9 mouse cellular contexts compared by ENCODE assay signal in genomic region chr3:131245766-131246578, GRCm38 (mm10). TPM values are rescaled to one million over a fixed set of nuclear protein-coding genes. Genes with fewer than 3 reads are reported as not detected.
DNase-seq lines count a peak whose midpoint lies in the region; ATAC-seq and TF ChIP-seq lines count a peak whose summit lies in the region.
"Had no signal": no experiment of that assay in that cellular context is flagged by ENCODE, and none has a peak within 500 bp of the region (broad histone marks: within the 10 kb centered on the region; RNA-seq: fewer than 3 reads in every experiment).

No protein-coding gene starts in this region.

- ATAC-seq in G1E (ENCODE audit: extremely low read depth, insufficient number of reproducible peaks, low FRiP score, poor library complexity, severe bottlenecking), result peak; percentile 52
- ATAC-seq in forebrain, embryonic 13.5 days, result peak; percentile 72
- ATAC-seq in lung, embryonic 14.5 days (ENCODE audit: insufficient read depth), result peak; percentile 67

- peaks cover 14% of the 10 kb centered on the region for H3K4me1 ChIP-seq in G1E (ENCODE audit: insufficient read depth, low read depth, low read length)
- H3K4me1 ChIP-seq in forebrain, embryonic 13.5 days, result no peaks in the 10 kb centered on the region
- no peaks in the 10 kb centered on the region for H3K4me1 ChIP-seq in lung, embryonic 14.5 days (ENCODE audit: insufficient read depth)

- 59% methylated on average over 11 of the region's 11 CpGs for WGBS in forebrain, embryonic 13.5 days
- 54% methylated on average over 11 of the region's 11 CpGs for WGBS in lung, embryonic 14.5 days

- intact Hi-C loops in heart, postnatal 36 days (cut with DNase I), result loop anchor here (5.0 kb wide), 1 partner anchor 41 kb away; no protein-coding TSS in a partner anchor

- DNase-seq in G1E (ENCODE audit: low spot score), result peak; percentile 12
- peak; percentile 4 for DNase-seq in c-Kit-negative CD71-positive TER-119-positive erythroid progenitor cells, embryonic 14.5 days (ENCODE audit: low read depth, low spot score)
- DNase-seq in heart, postnatal 36 days, result peak; percentile 62 to 66
- DNase-seq in layer of hippocampus, adult 18-20 months (ENCODE audit: low spot score in 2 of 2), result peak; percentile 36 to 79
- DNase-seq in lung, embryonic 14.5 days, result peak; percentile 94
- peak; percentile 12 for DNase-seq in ovary, postnatal 10 days (ENCODE audit: low spot score)
- DNase-seq in thymus, postnatal 4 days, result peak; percentile 75

- TF ChIP-seq CTCF in G1E (IDR thresholded peaks at IDR 0.05; ENCODE audit: low read depth, low read length), result peak; percentile 48
- peak; percentile 90 for TF ChIP-seq CTCF in lung, embryonic 14.5 days (IDR thresholded peaks at IDR 0.05; ENCODE audit: low read depth)

- no peak overlapping the region for H3K9ac ChIP-seq in forebrain, embryonic 13.5 days
- no peak overlapping the region for H3K9ac ChIP-seq in lung, embryonic 14.5 days

- no peaks in the 10 kb centered on the region for H3K27me3 ChIP-seq in G1E (ENCODE audit: insufficient read depth, low read length)
- H3K27me3 ChIP-seq in forebrain, embryonic 13.5 days, result no peaks in the 10 kb centered on the region
- H3K27me3 ChIP-seq in lung, embryonic 14.5 days (ENCODE audit: insufficient read depth, low read length), result no peaks in the 10 kb centered on the region

- H3K27ac ChIP-seq in forebrain, embryonic 13.5 days, result no peak overlapping the region
- H3K27ac ChIP-seq in lung, embryonic 14.5 days (ENCODE audit: low read depth), result no peak overlapping the region
- H3K27ac ChIP-seq: macrophage had no signal

- no peak overlapping the region for H3K4me2 ChIP-seq in forebrain, embryonic 13.5 days
- H3K4me2 ChIP-seq in lung, embryonic 14.5 days, result no peak overlapping the region

- no peak overlapping the region for H3K4me3 ChIP-seq in G1E (ENCODE audit: low read depth, low read length)
- no peak overlapping the region for H3K4me3 ChIP-seq in forebrain, embryonic 13.5 days
- H3K4me3 ChIP-seq in lung, embryonic 14.5 days (ENCODE audit: low read depth, low read length), result no peak overlapping the region

- H3K9me3 ChIP-seq in G1E (replicated peaks), result no peaks in the 10 kb centered on the region
- no peaks in the 10 kb centered on the region for H3K9me3 ChIP-seq in forebrain, embryonic 13.5 days (replicated peaks)
- H3K9me3 ChIP-seq in lung, embryonic 14.5 days (ENCODE audit: low read depth, low read length), result no peaks in the 10 kb centered on the region

- peaks cover 94% of the 10 kb centered on the region for H3K36me3 ChIP-seq in G1E (replicated peaks)
- H3K36me3 ChIP-seq in forebrain, embryonic 13.5 days (ENCODE audit: poor library complexity, severe bottlenecking), result no peaks in the 10 kb centered on the region; the same call in 1 of the 2 replicates
- H3K36me3 ChIP-seq in lung, embryonic 14.5 days (ENCODE audit: insufficient read depth), result peaks cover 75% of the 10 kb centered on the region; the same call in 1 of the 2 replicates

RNA-seq across cellular contexts. Expression of gene Hadh, which starts 25.9 kb away (rescaled TPM):
- total RNA-seq in G1E (2014; fragmentation: Nextera tagmentation), result 69.3 and 79.8 TPM in 2 replicates
- 66.7 and 72.8 TPM in 2 replicates for total RNA-seq in G1E (2017)
- polyA plus RNA-seq in G1E (2012), result 26.1 and 43.6 TPM in 2 replicates
- 37.2 and 40.9 TPM in 2 replicates for polyA plus RNA-seq in forebrain, embryonic 13.5 days (2015; fragmentation: Nextera tagmentation; extraction: Ambion mirVana)
- 100 to 1,000 TPM; 734 to 810 TPM for total RNA-seq in heart, postnatal 36 days (2021)
- total RNA-seq in layer of hippocampus, adult 18-20 months (2021), result 10 to 100 TPM; 21.5 to 23.5 TPM
- polyA plus RNA-seq in lung, embryonic 14.5 days (2014; fragmentation: Nextera tagmentation; extraction: Ambion mirVana), result 113 and 115 TPM in 2 replicates

RNA-seq across cellular contexts. Expression of gene Cyp2u1, which starts 57.1 kb away (rescaled TPM):
- not detected in 2 replicates for total RNA-seq in G1E (2014; fragmentation: Nextera tagmentation)
- total RNA-seq in G1E (2017), result 0.05 TPM in 1 of 2 replicates, not detected in the other
- polyA plus RNA-seq in G1E (2012), result not detected in 2 replicates
- 3.4 and 4.7 TPM in 2 replicates for polyA plus RNA-seq in forebrain, embryonic 13.5 days (2015; fragmentation: Nextera tagmentation; extraction: Ambion mirVana)
- 10 to 100 TPM; 30.4 to 32.3 TPM for total RNA-seq in heart, postnatal 36 days (2021)
- total RNA-seq in layer of hippocampus, adult 18-20 months (2021), result 10 to 100 TPM; 18.1 to 20.8 TPM
- 1.9 TPM in 2 replicates for polyA plus RNA-seq in lung, embryonic 14.5 days (2014; fragmentation: Nextera tagmentation; extraction: Ambion mirVana)

Comparison
In these comparisons a context has a peak if more than half of its experiments do, and no peak if none do; other contexts are left out.
1. DNase-seq: peak in every context shown above with its lines; median percentile 94 in lung, embryonic 14.5 days; 75 in thymus, postnatal 4 days; 64 in heart, postnatal 36 days; 58 in layer of hippocampus, adult 18-20 months; 12 in G1E; 12 in ovary, postnatal 10 days; 4 in c-Kit-negative CD71-positive TER-119-positive erythroid progenitor cells, embryonic 14.5 days.
2. RNA of gene Hadh, which starts 25.9 kb away (total RNA-seq): 734 to 810 TPM in heart, postnatal 36 days; 66.7 to 79.8 TPM in G1E and 21.5 to 23.5 TPM in layer of hippocampus, adult 18-20 months; every median in the first group is over 4 times any median in the second.
3. RNA of gene Cyp2u1, which starts 57.1 kb away (total RNA-seq): 30.4 to 32.3 TPM in heart, postnatal 36 days and 18.1 to 20.8 TPM in layer of hippocampus, adult 18-20 months; 0.05 TPM in G1E; every median in the first group is over 10 times any median in the second.
4. Peak in every context shown above with its lines, with median percentiles within 50 percentile points of each other: ATAC-seq.